Mouse (Mus musculus) G1E-ER4 (cell line): ENCODE results near the gene Bad. TPM values are rescaled to one million over a fixed set of nuclear protein-coding genes. Genes with fewer than 3 reads are reported as not detected.

Experiments
- GATA1 ChIP-seq: IDR thresholded peaks from one replicate; pipeline ENCODE4 v1.8.0; 2012; ENCODE audit warnings: low read length, inconsistent platforms
- polyA plus RNA-seq: library from polyadenylated mRNA; stranded (reverse); fragments of >175 nt; gene quantifications from 2 replicates; pipeline ENCODE4 v1.2.3, GENCODE M21; 2012

Bad gene
- polyA plus RNA-seq, 1 experiment = 90.9 TPM

GRCm38 (mm10) chr19:6969665-6970381 is 28.2 kb downstream of the Bad start:
- no peak for TF ChIP-seq GATA1

- TF ChIP-seq GATA1 = no peak
Observed at GRCm38 (mm10) chr19:6970460-6971085, 28.9 kb downstream of the Bad start.

- TF ChIP-seq GATA1 = no peak
Observed at GRCm38 (mm10) chr19:6971644-6972043, 30.0 kb downstream of the Bad start.

- TF ChIP-seq GATA1 = no peak
Observed at GRCm38 (mm10) chr19:6972247-6972917, 30.7 kb downstream of the Bad start.

GRCm38 (mm10) chr19:6973581-6974190 is 32.0 kb downstream of the Bad start:
- TF ChIP-seq GATA1 = no peak

GRCm38 (mm10) chr19:6974211-6975205 is 32.8 kb downstream of the Bad start, which contains the start of gene Ppp1r14b:
Gene Ppp1r14b, plus strand, starts transcription at chr19:6974968.
- TF ChIP-seq GATA1 = no peak

GRCm38 (mm10) chr19:6975537-6976521 is 34.2 kb downstream of the Bad start, which contains the start of gene Plcb3:
Gene Plcb3, minus strand, starts transcription at chr19:6976470.
- no peak for TF ChIP-seq GATA1

- TF ChIP-seq GATA1 = no peak
Observed at GRCm38 (mm10) chr19:6977759-6978638, 36.3 kb downstream of the Bad start.

- TF ChIP-seq GATA1 = no peak
Observed at GRCm38 (mm10) chr19:6978639-6978974, 36.9 kb downstream of the Bad start.

- no peak for TF ChIP-seq GATA1
Observed at GRCm38 (mm10) chr19:6979001-6979479, 37.4 kb downstream of the Bad start.

GRCm38 (mm10) chr19:6979486-6980380 is 38.1 kb downstream of the Bad start:
- no peak for TF ChIP-seq GATA1
